Mouse (Mus musculus) stomach, embryonic 14.5 days (tissue): ENCODE measurements around the gene Nsg1. TPM values are rescaled to one million over a fixed set of nuclear protein-coding genes. Genes with fewer than 3 reads are reported as not detected.

Experiments used
- ATAC-seq: fragments of 200-750 bp; cut with Nextera tagmentation; 2 replicates; pipeline ENCODE4 v1.8.0; 2017; ENCODE audit warnings: low read depth, moderate TSS enrichment; ENCODE audit not compliant: insufficient number of reproducible peaks, insufficient read depth, low FRiP score
- H3K27ac ChIP-seq: fragments of 300-500 bp; sonication (generic); 2 replicates; pipeline ENCODE4 v1.5.1; 2014; ENCODE audit warnings: mild to moderate bottlenecking, low read length, moderate library complexity, mixed read lengths
- H3K27me3 ChIP-seq: fragments of 300-500 bp; sonication (generic); 2 replicates; pipeline ENCODE4 v1.6.1; 2014; ENCODE audit warnings: low read length, control low read depth, mixed read lengths; ENCODE audit not compliant: control insufficient read depth, insufficient read depth
- H3K36me3 ChIP-seq: fragments of 300-500 bp; sonication (generic); 2 replicates; pipeline ENCODE4 v1.6.1; 2014; ENCODE audit warnings: mild to moderate bottlenecking, control low read depth, low read length, moderate library complexity, mixed read lengths; ENCODE audit not compliant: control insufficient read depth, insufficient read depth
- H3K4me1 ChIP-seq: fragments of 300-500 bp; sonication (generic); 2 replicates; pipeline ENCODE4 v1.6.1; 2014; ENCODE audit warnings: low read length, control low read depth, mixed read lengths; ENCODE audit not compliant: control insufficient read depth, insufficient read depth
- H3K4me2 ChIP-seq: fragments of 300-500 bp; sonication (generic); replicated peaks from 2 replicates; pipeline ENCODE4 v1.6.1; 2014; ENCODE audit warnings: low read depth, low read length, control low read depth
- H3K4me3 ChIP-seq: fragments of 300-500 bp; sonication (generic); 2 replicates; pipeline ENCODE4 v1.5.1; 2014; ENCODE audit warnings: low read depth, low read length, control low read depth
- H3K9ac ChIP-seq: fragments of 300-500 bp; sonication (generic); replicated peaks from 2 replicates; pipeline ENCODE4 v1.6.1; 2014; ENCODE audit warnings: low read depth, mild to moderate bottlenecking, control low read depth, low read length, moderate library complexity, mixed read lengths
- H3K9me3 ChIP-seq: fragments of 300-500 bp; sonication (generic); 2 replicates; pipeline ENCODE4 v1.6.1; 2016; ENCODE audit warnings: low read depth, low read length, control low read depth; ENCODE audit not compliant: control insufficient read depth
- WGBS: fragments of 180-500 bp; shearing (Covaris S2); extraction: QIAGEN DNeasy Blood & Tissue Kit; methylation state at CpG from one replicate; pipeline ENCODE4 v1.1.7; 2014; 5-methylcytosine and 5-hydroxymethylcytosine counted together
- polyA plus RNA-seq: library from polyadenylated mRNA; unstranded; fragments of >200 nt; fragmentation: Nextera tagmentation; extraction: Ambion mirVana; gene quantifications from 2 replicates; pipeline ENCODE4 v1.2.1, GENCODE M21; 2014

Gene Nsg1
- 21.9 and 22.2 TPM in 2 replicates for polyA plus RNA-seq

- Histone ChIP-seq H3K4me2 (peak within 1 kb of the TSS; percentile 73), H3K27ac (peak within 1 kb of the TSS; percentile 4; the same call in 1 of the 2 replicates), H3K36me3 (peaks cover 5% of the 10 kb centered on the region; the same call in 1 of the 2 replicates), H3K4me1 (0 out of 2 replicates have a peak, but pooled peaks cover 4% of the 10 kb centered on the region), H3K9me3 (no peaks in the 10 kb centered on the region), H3K9ac (peak within 1 kb of the TSS; percentile 58), H3K27me3 (0 out of 2 replicates have a peak, but pooled peaks cover 2% of the 10 kb centered on the region), H3K4me3 (peak within 1 kb of the TSS; percentile 77)
- ATAC-seq: no peak
- 12% methylated on average over 35 of the region's 35 CpGs for WGBS
Observed at GRCm38 (mm10) chr5:38159634-38160413, at the start of gene Nsg1. Gene Nsg1, minus strand, starts transcription at chr5:38159907.

- no peak for ATAC-seq
- 77% methylated on average over 8 of the region's 8 CpGs for WGBS
- Histone ChIP-seq H3K4me1 (no peaks in the 10 kb centered on the region), H3K4me2 (no peak overlapping the region), H3K4me3 (no peak overlapping the region), H3K27ac (no peak overlapping the region), H3K9ac (no peak overlapping the region), H3K36me3 (peaks cover 38% of the 10 kb centered on the region), H3K27me3 (no peaks in the 10 kb centered on the region), H3K9me3 (no peaks in the 10 kb centered on the region)
Observed at GRCm38 (mm10) chr5:38208985-38209384, 49.3 kb upstream of the Nsg1 start.

- H3K36me3 ChIP-seq: peaks cover 49% of the 10 kb centered on the region
- no peak for ATAC-seq
- no peaks in the 10 kb centered on the region for H3K27me3 ChIP-seq
- H3K4me3 ChIP-seq: no peak overlapping the region
- 85% methylated on average over 7 of the region's 7 CpGs for WGBS
- H3K27ac ChIP-seq: no peak overlapping the region
- no peaks in the 10 kb centered on the region for H3K9me3 ChIP-seq
- no peak overlapping the region for H3K9ac ChIP-seq
- no peaks in the 10 kb centered on the region for H3K4me1 ChIP-seq
- H3K4me2 ChIP-seq: no peak overlapping the region
Observed at GRCm38 (mm10) chr5:38205303-38205726, 45.6 kb upstream of the Nsg1 start.

- no peak overlapping the region for H3K4me3 ChIP-seq
- H3K4me2 ChIP-seq: no peak overlapping the region
- no peaks in the 10 kb centered on the region for H3K4me1 ChIP-seq
- H3K27me3 ChIP-seq: no peaks in the 10 kb centered on the region
- no peaks in the 10 kb centered on the region for H3K9me3 ChIP-seq
- H3K9ac ChIP-seq: no peak overlapping the region
- 87% methylated on average over 2 of the region's 2 CpGs for WGBS
- H3K36me3 ChIP-seq: peaks cover 37% of the 10 kb centered on the region
- H3K27ac ChIP-seq: no peak overlapping the region
- no peak for ATAC-seq
Observed at GRCm38 (mm10) chr5:38199686-38200085, 40.0 kb upstream of the Nsg1 start.

- Histone ChIP-seq H3K36me3 (peaks cover 24% of the 10 kb centered on the region), H3K9ac (no peak overlapping the region), H3K27me3 (no peaks in the 10 kb centered on the region), H3K27ac (no peak overlapping the region), H3K4me1 (no peaks in the 10 kb centered on the region), H3K4me3 (no peak overlapping the region), H3K9me3 (no peaks in the 10 kb centered on the region), H3K4me2 (no peak overlapping the region)
- no peak for ATAC-seq
- WGBS: 14% methylated on average over 7 of the region's 7 CpGs
Observed at GRCm38 (mm10) chr5:38197482-38197823, 37.7 kb upstream of the Nsg1 start.

- no peak for ATAC-seq
- H3K27me3 ChIP-seq: no peaks in the 10 kb centered on the region
- H3K4me1 ChIP-seq: no peaks in the 10 kb centered on the region
- no peaks in the 10 kb centered on the region for H3K9me3 ChIP-seq
- H3K36me3 ChIP-seq: peaks cover 19% of the 10 kb centered on the region
- WGBS: 65% methylated on average over 5 of the region's 5 CpGs
- H3K27ac ChIP-seq: no peak overlapping the region
- no peak overlapping the region for H3K4me3 ChIP-seq
- H3K9ac ChIP-seq: no peak overlapping the region
- H3K4me2 ChIP-seq: no peak overlapping the region
Observed at GRCm38 (mm10) chr5:38196821-38197481, 37.2 kb upstream of the Nsg1 start.

- H3K4me3 ChIP-seq: no peak overlapping the region
- H3K36me3 ChIP-seq: peaks cover 9% of the 10 kb centered on the region
- H3K27ac ChIP-seq: no peak overlapping the region
- H3K27me3 ChIP-seq: no peaks in the 10 kb centered on the region
- H3K4me1 ChIP-seq: no peaks in the 10 kb centered on the region
- no peak for ATAC-seq
- H3K9me3 ChIP-seq: no peaks in the 10 kb centered on the region
- no peak overlapping the region for H3K9ac ChIP-seq
- no peak overlapping the region for H3K4me2 ChIP-seq
Observed at GRCm38 (mm10) chr5:38195941-38196340, 36.2 kb upstream of the Nsg1 start.

- Histone ChIP-seq H3K4me1 (no peaks in the 10 kb centered on the region), H3K36me3 (peaks cover 2% of the 10 kb centered on the region; the same call in 1 of the 2 replicates), H3K27ac (no peak overlapping the region), H3K4me3 (no peak overlapping the region), H3K4me2 (no peak overlapping the region), H3K27me3 (no peaks in the 10 kb centered on the region), H3K9ac (no peak overlapping the region), H3K9me3 (no peaks in the 10 kb centered on the region)
- 49% methylated on average over 2 of the region's 2 CpGs for WGBS
- no peak for ATAC-seq
Observed at GRCm38 (mm10) chr5:38194946-38195345, 35.2 kb upstream of the Nsg1 start.
